Mouse (Mus musculus): ENCODE measurements around the gene Ankrd55.
A peak's percentile ranks its signal among the peaks of the same experiment; 100 is the strongest.

Gene Ankrd55

GRCm38 (mm10) chr13:112344270-112344864, 56.1 kb downstream of the Ankrd55 start:
- no peak for DNase-seq (ENCODE audit: low spot score)

DNA sequence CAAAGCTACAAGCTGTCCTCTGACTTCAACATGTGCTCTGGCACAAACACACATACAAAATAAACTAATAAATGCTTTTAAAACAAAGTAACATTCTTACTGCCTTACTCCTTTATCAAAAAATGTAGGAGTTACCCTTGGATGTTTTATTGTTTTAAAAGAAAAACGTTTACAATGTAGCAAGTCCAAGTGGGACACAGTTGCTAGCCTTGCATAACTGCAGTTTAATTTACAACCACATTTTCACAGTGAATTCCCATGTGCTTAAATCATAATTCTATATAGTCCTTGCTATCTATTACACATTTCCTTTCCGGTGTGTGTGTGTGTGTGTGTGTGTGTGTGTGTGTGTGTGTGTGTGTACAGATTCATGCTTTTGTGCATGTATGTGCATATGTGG, 57.3 kb downstream of the Ankrd55 start:
- DNase-seq (ENCODE audit: low spot score): no peak

DNA sequence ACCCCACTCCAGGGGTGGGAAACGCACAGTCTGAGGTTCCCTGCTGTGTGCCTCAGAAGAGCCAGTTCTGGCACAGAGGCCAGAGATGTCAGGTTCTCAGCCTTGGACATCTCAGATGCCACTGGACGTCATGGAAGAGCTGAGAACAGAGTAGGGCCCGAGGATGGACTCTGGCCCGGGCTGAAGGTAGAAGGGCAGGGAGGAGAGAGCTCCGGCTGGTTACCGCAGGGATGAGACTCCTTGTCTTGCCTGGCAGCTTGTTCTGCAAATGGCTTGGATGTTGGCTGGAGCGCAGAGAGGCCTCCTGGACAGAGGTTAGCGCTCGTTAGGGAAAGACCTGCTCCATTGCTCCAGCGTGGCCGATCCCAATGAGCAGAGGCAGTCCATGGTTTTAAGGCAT, 57.8 kb downstream of the Ankrd55 start:
- no peak for DNase-seq (ENCODE audit: low spot score)

- no peak for DNase-seq (ENCODE audit: low spot score)
Measured at GRCm38 (mm10) chr13:112346659-112347142, 58.5 kb downstream of the Ankrd55 start.

DNA sequence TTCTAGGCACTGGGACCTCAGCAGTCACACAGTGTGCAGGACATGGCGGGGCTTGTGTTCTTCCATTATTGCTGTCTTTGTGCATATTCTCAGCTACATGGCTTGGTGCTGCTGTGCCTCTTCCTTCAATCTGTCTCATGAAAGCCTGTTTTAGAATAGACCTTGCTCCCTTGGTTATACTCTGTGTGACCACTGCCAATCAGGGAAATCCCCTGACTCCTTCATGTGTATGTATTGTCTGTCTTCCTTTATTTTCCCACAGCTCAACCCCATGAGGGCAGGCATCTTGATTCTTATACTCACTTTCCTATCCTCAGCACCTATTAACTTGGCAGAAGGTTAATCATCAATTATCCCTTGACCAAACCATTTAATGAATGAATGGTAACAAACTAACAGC, 60.0 kb downstream of the Ankrd55 start:
- DNase-seq (ENCODE audit: low spot score): no peak

GRCm38 (mm10) chr13:112348896-112349484, 60.7 kb downstream of the Ankrd55 start:
- DNase-seq (ENCODE audit: low spot score): no peak

DNA sequence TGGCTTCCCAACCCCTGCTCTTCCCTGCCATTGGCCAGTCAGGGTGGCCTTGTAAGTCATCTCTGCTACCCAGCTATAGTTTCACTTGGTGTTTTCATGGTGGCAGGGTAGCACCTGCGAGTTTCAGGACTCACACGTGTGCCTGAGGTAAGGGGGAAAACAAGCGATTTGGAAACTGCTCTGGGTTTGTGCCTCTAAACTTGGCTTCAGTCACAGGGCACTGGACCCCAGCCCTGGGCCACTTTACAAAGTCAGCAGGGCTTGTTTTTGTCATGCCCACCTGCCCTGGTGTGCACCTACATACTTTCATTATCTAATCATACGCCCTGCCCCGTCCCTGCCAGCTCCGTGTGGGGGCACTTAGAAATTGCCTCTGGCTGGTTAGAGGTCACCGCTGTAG, 61.2 kb downstream of the Ankrd55 start:
- no peak for DNase-seq (ENCODE audit: low spot score)

- no peak for DNase-seq (ENCODE audit: low spot score)
Measured at GRCm38 (mm10) chr13:112351943-112352342, 63.7 kb downstream of the Ankrd55 start.

DNA sequence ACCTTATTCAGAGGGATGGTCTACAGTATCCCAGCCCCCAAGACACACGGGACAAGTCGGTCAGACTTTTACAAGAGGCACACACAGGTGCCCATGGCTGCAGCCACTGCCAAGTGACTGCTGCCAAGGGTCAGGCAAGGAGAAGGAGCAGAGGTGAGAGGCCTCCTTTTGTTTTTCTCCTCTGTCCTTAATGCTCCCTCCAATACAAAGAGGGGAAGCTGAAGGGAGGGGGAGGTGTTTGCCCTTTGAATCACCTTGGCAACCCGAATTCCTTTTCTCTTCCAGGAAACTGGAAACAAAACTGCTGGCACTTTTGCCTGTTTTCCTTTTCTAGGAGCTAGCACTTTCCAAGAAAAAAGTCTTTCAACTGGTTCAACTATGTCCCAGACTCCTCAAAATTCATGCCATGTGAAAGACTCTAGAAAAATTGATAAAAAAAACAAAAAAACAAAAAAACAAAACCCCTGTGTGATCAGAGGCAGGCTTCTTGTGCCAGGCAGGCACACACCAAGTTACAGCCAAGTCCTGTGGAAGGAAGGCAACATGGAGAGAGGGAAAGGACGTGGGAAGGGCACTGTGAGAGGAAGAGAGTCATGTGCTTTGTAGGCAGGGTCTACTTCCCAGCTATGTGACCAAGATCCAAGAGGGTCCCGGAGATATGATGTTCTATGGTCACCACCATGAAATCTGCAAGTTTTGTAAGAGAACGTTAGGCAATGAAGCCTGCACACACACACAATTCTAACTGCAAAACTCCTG, 66.0 kb downstream of the Ankrd55 start:
- DNase-seq (ENCODE audit: low spot score): no peak

GRCm38 (mm10) chr13:112354958-112355357, 66.7 kb downstream of the Ankrd55 start:
- DNase-seq (ENCODE audit: low spot score): no peak

GRCm38 (mm10) chr13:112355794-112356486, 67.7 kb downstream of the Ankrd55 start:
- no peak for DNase-seq (ENCODE audit: low spot score)

DNA sequence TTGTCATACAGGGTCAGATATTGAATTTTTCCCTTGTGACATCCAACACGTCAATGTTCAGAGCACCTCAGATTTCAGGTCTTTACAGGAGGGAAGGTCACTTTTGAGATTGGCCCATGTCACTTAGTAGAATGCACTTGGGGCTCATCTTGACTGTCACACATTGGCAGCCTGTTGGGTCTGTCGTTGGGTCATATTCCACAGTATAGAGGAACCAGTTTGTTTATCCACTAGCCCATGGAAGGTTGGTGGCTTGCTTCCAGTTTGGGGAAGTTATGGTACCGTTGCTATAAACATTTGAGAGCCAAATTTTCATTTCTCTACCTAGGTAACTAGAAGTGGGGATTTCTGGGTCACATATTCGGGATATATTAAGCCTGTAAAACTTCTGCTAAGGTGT, 73.3 kb downstream of the Ankrd55 start:
- no peak for DNase-seq (ENCODE audit: low spot score)

- peak; percentile 27 for DNase-seq (ENCODE audit: low spot score)
Measured at GRCm38 (mm10) chr13:112363218-112363617, 75.0 kb downstream of the Ankrd55 start.

- DNase-seq (ENCODE audit: low spot score): no peak
Measured at GRCm38 (mm10) chr13:112363746-112364145, 75.5 kb downstream of the Ankrd55 start.

GRCm38 (mm10) chr13:112364698-112365097, 76.4 kb downstream of the Ankrd55 start:
- no peak for DNase-seq (ENCODE audit: low spot score)

- DNase-seq (ENCODE audit: low spot score): no peak
Measured at GRCm38 (mm10) chr13:112365303-112365702, 77.1 kb downstream of the Ankrd55 start.

DNA sequence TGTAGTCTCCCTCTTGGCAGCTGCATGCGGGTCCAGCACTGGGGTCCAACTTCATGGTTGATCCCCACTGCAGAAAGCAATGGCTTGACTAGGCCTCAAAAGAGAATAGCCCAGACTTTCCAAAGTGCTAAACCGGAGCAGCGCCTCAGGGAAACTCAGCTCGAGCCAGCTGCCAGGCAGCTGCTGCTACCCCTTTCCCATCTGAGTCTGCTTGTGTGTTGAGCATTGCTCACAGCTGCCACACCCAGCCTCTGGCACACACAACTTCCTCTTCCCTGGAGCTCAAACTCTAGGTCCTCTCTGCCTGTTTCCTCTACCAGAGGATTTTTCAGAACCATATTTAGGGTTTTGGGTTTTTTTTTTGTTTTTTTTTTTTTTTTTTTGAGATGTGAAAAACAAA, 77.5 kb downstream of the Ankrd55 start:
- DNase-seq (ENCODE audit: low spot score): no peak

DNA sequence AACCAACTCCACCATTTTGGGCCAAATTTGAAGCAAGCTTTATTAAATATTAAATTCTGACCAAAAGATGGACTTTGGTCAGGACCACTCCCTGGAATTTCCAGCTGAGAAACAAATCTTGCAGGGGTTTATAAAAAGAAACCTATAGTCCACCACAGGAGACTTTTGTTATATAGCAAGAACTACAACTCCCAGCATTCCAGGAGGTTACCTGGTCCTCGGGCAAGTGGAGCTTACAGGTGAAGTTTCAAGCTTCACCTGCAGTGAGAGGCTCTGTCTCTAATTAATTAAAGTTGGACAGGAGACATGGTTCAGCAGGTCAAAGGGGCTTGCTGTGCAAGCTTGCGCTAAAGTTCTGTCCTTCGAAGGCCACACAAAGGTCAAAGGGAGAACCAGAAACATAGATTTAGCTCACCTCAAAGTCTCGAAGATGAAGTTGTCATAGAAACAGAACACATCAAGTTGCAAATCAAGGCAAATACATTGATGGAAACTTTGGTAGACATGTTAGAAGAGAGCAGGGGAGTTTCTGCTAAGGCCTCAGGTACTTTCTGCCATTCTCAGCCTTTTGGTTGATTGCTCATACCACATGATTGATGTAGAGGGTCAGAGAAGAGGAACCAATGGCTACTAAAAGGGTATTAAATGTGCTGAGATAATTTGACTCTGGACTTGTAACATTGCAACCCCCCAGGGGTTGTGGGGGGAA, 78.2 kb downstream of the Ankrd55 start:
- DNase-seq (ENCODE audit: low spot score): no peak

GRCm38 (mm10) chr13:112371729-112372128, 83.5 kb downstream of the Ankrd55 start:
- DNase-seq (ENCODE audit: low spot score): no peak

GRCm38 (mm10) chr13:112375766-112376165, 87.5 kb downstream of the Ankrd55 start:
- DNase-seq (ENCODE audit: low spot score): no peak

GRCm38 (mm10) chr13:112378782-112379305, 90.6 kb downstream of the Ankrd55 start:
- no peak for DNase-seq (ENCODE audit: low spot score)

DNA sequence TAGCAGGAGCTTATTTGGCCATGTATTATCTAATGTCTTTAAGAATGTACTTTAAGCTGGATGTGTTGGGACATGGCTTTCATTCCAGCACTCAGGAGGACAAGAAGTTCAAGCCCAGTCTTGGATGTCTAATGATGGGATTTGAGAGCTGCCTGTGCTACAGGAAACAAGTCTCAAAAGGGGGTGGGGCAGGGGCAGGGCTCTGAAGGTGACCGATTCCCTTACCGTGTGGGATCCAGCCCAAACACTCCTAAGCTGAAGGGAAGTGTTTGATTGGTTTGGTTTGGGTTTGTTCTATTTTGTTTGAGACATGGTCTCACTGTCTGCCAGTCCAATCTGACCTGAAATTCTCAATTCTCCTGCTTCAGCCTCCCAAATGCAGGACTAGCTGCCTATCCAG, 93.2 kb downstream of the Ankrd55 start:
- DNase-seq (ENCODE audit: low spot score): no peak
